Mouse (Mus musculus) liver, embryonic 15.5 days (tissue): ENCODE data around the gene D5Ertd579e. TPM values are rescaled to one million over a fixed set of nuclear protein-coding genes. Genes with fewer than 3 reads are reported as not detected.

Experiments
- ATAC-seq: fragments of 200-750 bp; cut with Nextera tagmentation; 2 replicates; pipeline ENCODE4 v1.8.0; 2017; ENCODE audit warnings: moderate number of reproducible peaks, mild to moderate bottlenecking, moderate library complexity; ENCODE audit not compliant: insufficient read depth
- H3K27ac ChIP-seq: fragments of 300-500 bp; sonication (generic); replicated peaks from 2 replicates; pipeline ENCODE4 v1.5.1; 2015; ENCODE audit warnings: mild to moderate bottlenecking, inconsistent platforms
- H3K27me3 ChIP-seq: fragments of 300-500 bp; sonication (generic); 2 replicates; pipeline ENCODE4 v1.6.1; 2015; ENCODE audit warnings: mild to moderate bottlenecking, inconsistent platforms
- H3K36me3 ChIP-seq: fragments of 300-500 bp; sonication (generic); replicated peaks from 2 replicates; pipeline ENCODE4 v1.6.1; 2015; ENCODE audit warnings: moderate library complexity, mild to moderate bottlenecking, inconsistent platforms
- H3K4me1 ChIP-seq: fragments of 300-500 bp; sonication (generic); replicated peaks from 2 replicates; pipeline ENCODE4 v1.6.1; 2015; ENCODE audit warnings: inconsistent platforms
- H3K4me2 ChIP-seq: fragments of 300-500 bp; sonication (generic); 2 replicates; pipeline ENCODE4 v1.6.1; 2015; ENCODE audit warnings: moderate library complexity, mild to moderate bottlenecking, inconsistent platforms
- H3K4me3 ChIP-seq: fragments of 300-500 bp; sonication (generic); replicated peaks from 2 replicates; pipeline ENCODE4 v1.5.1; 2015; ENCODE audit warnings: mild to moderate bottlenecking, inconsistent platforms
- H3K9ac ChIP-seq: fragments of 300-500 bp; sonication (generic); 2 replicates; pipeline ENCODE4 v1.6.1; 2015; ENCODE audit warnings: moderate library complexity, mild to moderate bottlenecking, inconsistent platforms
- H3K9me3 ChIP-seq: fragments of 300-500 bp; sonication (generic); replicated peaks from 2 replicates; pipeline ENCODE4 v1.6.1; 2016; ENCODE audit warnings: inconsistent platforms
- WGBS: fragments of 180-500 bp; shearing (Covaris S2); methylation state at CpG from one replicate; pipeline ENCODE4 v1.1.7; 2015; ENCODE audit warnings: mixed read lengths; ENCODE audit not compliant: insufficient replicate concordance; 5-methylcytosine and 5-hydroxymethylcytosine counted together
- polyA plus RNA-seq: library from polyadenylated mRNA; unstranded; fragments of >200 nt; fragmentation: Nextera tagmentation; extraction: Ambion mirVana; gene quantifications from 2 replicates; pipeline ENCODE4 v1.2.1, GENCODE M21; 2015

D5Ertd579e gene
- polyA plus RNA-seq, 1 experiment from 2014 or later, result 22.2 TPM

GRCm38 (mm10) chr5:36581259-36581923 is 114.4 kb downstream of the D5Ertd579e start:
- 3% methylated on average over 40 of the region's 40 CpGs for WGBS
- ATAC-seq, result no peak; the same call in 1 of the 2 replicates
- H3K27ac ChIP-seq, result peak overlapping the region; percentile 67

GRCm38 (mm10) chr5:36579967-36580366 is 115.9 kb downstream of the D5Ertd579e start:
- no peak for ATAC-seq
- Histone ChIP-seq H3K4me2 (0 out of 2 replicates have a peak overlapping the region, but pooled peaks have one; percentile 98), H3K9me3 (no peaks in the 10 kb centered on the region), H3K27ac (no peak overlapping the region), H3K4me1 (peaks cover 47% of the 10 kb centered on the region), H3K27me3 (no peaks in the 10 kb centered on the region), H3K4me3 (no peak overlapping the region), H3K36me3 (no peaks in the 10 kb centered on the region), H3K9ac (no peak overlapping the region)
- WGBS, result 83% methylated on average over 7 of the region's 7 CpGs

More at GRCm38 (mm10) chr5:36581259-36581923, 114.4 kb downstream of the D5Ertd579e start:
- Histone ChIP-seq H3K27me3 (0 out of 2 replicates have a peak, but pooled peaks cover 11% of the 10 kb centered on the region), H3K4me1 (peaks cover 36% of the 10 kb centered on the region), H3K9ac (peak overlapping the region; percentile 77), H3K4me3 (peak overlapping the region; percentile 74), H3K4me2 (peak overlapping the region; percentile 98), H3K36me3 (no peaks in the 10 kb centered on the region), H3K9me3 (no peaks in the 10 kb centered on the region)

GRCm38 (mm10) chr5:36578982-36579381 is 116.8 kb downstream of the D5Ertd579e start:
- Histone ChIP-seq H3K4me2 (no peak overlapping the region), H3K4me3 (no peak overlapping the region), H3K27ac (no peak overlapping the region), H3K9me3 (no peaks in the 10 kb centered on the region), H3K27me3 (no peaks in the 10 kb centered on the region), H3K36me3 (no peaks in the 10 kb centered on the region), H3K9ac (no peak overlapping the region), H3K4me1 (peaks cover 57% of the 10 kb centered on the region)
- WGBS, result 42% methylated on average over 2 of the region's 2 CpGs
- no peak for ATAC-seq

- peaks cover 8% of the 10 kb centered on the region for H3K36me3 ChIP-seq
- H3K4me1 ChIP-seq, result peaks cover 66% of the 10 kb centered on the region
- WGBS, result 82% methylated on average over 3 of the region's 3 CpGs
- H3K4me3 ChIP-seq, result no peak overlapping the region
- no peak for ATAC-seq
- H3K9ac ChIP-seq, result no peak overlapping the region
- H3K9me3 ChIP-seq, result no peaks in the 10 kb centered on the region
- no peak overlapping the region for H3K4me2 ChIP-seq
- H3K27me3 ChIP-seq, result no peaks in the 10 kb centered on the region
- no peak overlapping the region for H3K27ac ChIP-seq
These were observed 119.4 kb downstream of the D5Ertd579e start for GRCm38 (mm10) chr5:36576457-36576856.

GRCm38 (mm10) chr5:36575745-36576144 is 120.1 kb downstream of the D5Ertd579e start:
- Histone ChIP-seq H3K4me2 (no peak overlapping the region), H3K36me3 (peaks cover 15% of the 10 kb centered on the region), H3K4me3 (no peak overlapping the region), H3K27me3 (no peaks in the 10 kb centered on the region), H3K27ac (no peak overlapping the region), H3K9ac (no peak overlapping the region), H3K9me3 (no peaks in the 10 kb centered on the region), H3K4me1 (peaks cover 59% of the 10 kb centered on the region)
- 63% methylated on average over 1 of the region's 1 CpGs for WGBS
- ATAC-seq, result no peak

GRCm38 (mm10) chr5:36575227-36575626 is 120.6 kb downstream of the D5Ertd579e start:
- Histone ChIP-seq H3K36me3 (peaks cover 20% of the 10 kb centered on the region), H3K9ac (no peak overlapping the region), H3K4me3 (no peak overlapping the region), H3K4me1 (peaks cover 54% of the 10 kb centered on the region), H3K9me3 (no peaks in the 10 kb centered on the region), H3K4me2 (no peak overlapping the region), H3K27ac (peak overlapping the region; percentile 43; the same call in 1 of the 2 replicates), H3K27me3 (no peaks in the 10 kb centered on the region)
- ATAC-seq, result no peak
- WGBS, result 77% methylated on average over 3 of the region's 3 CpGs

GRCm38 (mm10) chr5:36574147-36574870 is 121.5 kb downstream of the D5Ertd579e start:
- Histone ChIP-seq H3K27ac (peak overlapping the region; percentile 61), H3K27me3 (no peaks in the 10 kb centered on the region), H3K4me2 (no peak overlapping the region), H3K4me1 (peaks cover 51% of the 10 kb centered on the region), H3K36me3 (peaks cover 22% of the 10 kb centered on the region), H3K4me3 (no peak overlapping the region), H3K9ac (no peak overlapping the region), H3K9me3 (no peaks in the 10 kb centered on the region)
- ATAC-seq, result peak; percentile 28; the same call in 1 of the 2 replicates
- 42% methylated on average over 8 of the region's 8 CpGs for WGBS

- no peak overlapping the region; the same call in 1 of the 2 replicates for H3K4me3 ChIP-seq
- H3K36me3 ChIP-seq, result peaks cover 22% of the 10 kb centered on the region
- peak overlapping the region; percentile 74 for H3K27ac ChIP-seq
- H3K9ac ChIP-seq, result peak overlapping the region; percentile 33; the same call in 1 of the 2 replicates
- no peaks in the 10 kb centered on the region for H3K27me3 ChIP-seq
- ATAC-seq, result peak; percentile 69
- no peaks in the 10 kb centered on the region for H3K9me3 ChIP-seq
- H3K4me1 ChIP-seq, result peaks cover 56% of the 10 kb centered on the region
- 16% methylated on average over 3 of the region's 3 CpGs for WGBS
- peak overlapping the region; percentile 54 for H3K4me2 ChIP-seq
These were observed 122.5 kb downstream of the D5Ertd579e start for GRCm38 (mm10) chr5:36573354-36573753.

- WGBS, result 87% methylated on average over 16 of the region's 16 CpGs
- Histone ChIP-seq H3K36me3 (peaks cover 22% of the 10 kb centered on the region), H3K4me2 (no peak overlapping the region), H3K27ac (no peak overlapping the region), H3K27me3 (no peaks in the 10 kb centered on the region), H3K4me1 (peaks cover 74% of the 10 kb centered on the region), H3K9ac (no peak overlapping the region), H3K4me3 (no peak overlapping the region), H3K9me3 (no peaks in the 10 kb centered on the region)
- ATAC-seq, result no peak
These were observed 124.5 kb downstream of the D5Ertd579e start for GRCm38 (mm10) chr5:36571371-36571770.

- no peak for ATAC-seq
- Histone ChIP-seq H3K27ac (0 out of 2 replicates have a peak overlapping the region, but pooled peaks have one; percentile 24), H3K36me3 (peaks cover 22% of the 10 kb centered on the region), H3K9ac (no peak overlapping the region), H3K27me3 (no peaks in the 10 kb centered on the region), H3K4me2 (no peak overlapping the region), H3K4me1 (peaks cover 74% of the 10 kb centered on the region), H3K4me3 (no peak overlapping the region), H3K9me3 (no peaks in the 10 kb centered on the region)
- 69% methylated on average over 4 of the region's 4 CpGs for WGBS
These were observed 125.1 kb downstream of the D5Ertd579e start for GRCm38 (mm10) chr5:36570546-36571245.

GRCm38 (mm10) chr5:36570098-36570497 is 125.7 kb downstream of the D5Ertd579e start:
- ATAC-seq, result no peak
- WGBS, result 80% methylated on average over 7 of the region's 7 CpGs

More at GRCm38 (mm10) chr5:36570098-36570497, 125.7 kb downstream of the D5Ertd579e start:
- no peaks in the 10 kb centered on the region for H3K27me3 ChIP-seq
- H3K4me3 ChIP-seq, result no peak overlapping the region
- no peak overlapping the region for H3K9ac ChIP-seq
- H3K4me2 ChIP-seq, result no peak overlapping the region
- no peaks in the 10 kb centered on the region for H3K9me3 ChIP-seq
- peaks cover 71% of the 10 kb centered on the region for H3K4me1 ChIP-seq
- peaks cover 22% of the 10 kb centered on the region for H3K36me3 ChIP-seq
- H3K27ac ChIP-seq, result no peak overlapping the region
